Mouse (Mus musculus) brain, adult 2 months (tissue): Measurements from ENCODE around the gene Gnb3.
A peak's percentile ranks its signal among the peaks of the same experiment; 100 is the strongest.

Experiments used
- DNase-seq: peaks from one replicate; pipeline ENCODE4 v3.0.0; 2011; ENCODE audit warnings: low read depth, low spot score

Gene Gnb3

DNA sequence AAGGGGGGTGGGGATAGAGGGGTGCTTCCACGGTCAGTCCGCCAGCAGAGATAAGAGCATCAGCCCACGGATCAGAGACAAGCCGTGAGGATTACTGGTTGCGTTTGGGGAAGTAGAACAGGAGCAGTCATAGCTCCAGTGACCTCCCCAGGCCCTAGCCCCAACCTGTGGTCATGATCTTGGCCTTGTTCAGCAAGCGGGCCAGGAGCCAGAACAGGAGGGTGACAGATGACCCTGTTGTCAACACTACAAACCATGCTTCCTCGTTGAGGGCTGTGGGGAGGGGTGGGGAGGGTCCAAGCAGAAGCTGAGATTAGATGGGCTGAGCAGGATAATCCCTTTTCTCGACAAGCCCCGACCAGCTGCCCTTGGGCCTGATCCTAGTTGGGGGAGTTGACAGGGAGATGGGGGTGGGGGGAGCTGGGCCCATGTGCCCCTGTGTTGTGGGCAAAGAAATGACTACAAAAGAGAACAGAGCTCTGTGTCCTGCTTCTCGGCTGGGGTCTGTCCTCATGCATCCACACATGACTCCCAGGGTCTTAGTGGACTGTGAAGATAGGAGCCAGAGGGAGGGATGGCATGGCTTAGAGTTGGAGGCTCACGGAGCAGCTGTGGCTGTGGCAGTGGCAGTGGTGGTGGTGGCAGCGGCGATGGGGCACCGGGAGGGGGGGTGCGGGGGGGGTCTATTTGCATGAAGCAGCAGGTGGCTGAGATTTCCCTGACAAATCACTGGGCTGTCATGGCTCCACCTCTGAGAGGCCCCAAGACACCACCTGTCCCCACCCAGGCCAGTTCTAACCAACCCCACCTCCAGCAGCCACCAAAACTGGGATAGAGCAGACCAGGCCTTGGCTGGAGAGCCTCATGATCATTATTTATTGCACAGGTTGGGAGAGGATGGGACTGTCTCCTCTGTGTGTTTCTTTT is at the start of gene Gnb3:
TSS of gene Gnb3 (minus strand) at position 35 of the 927 bp plus-strand sequence.
- DNase-seq, result no peak

DNA sequence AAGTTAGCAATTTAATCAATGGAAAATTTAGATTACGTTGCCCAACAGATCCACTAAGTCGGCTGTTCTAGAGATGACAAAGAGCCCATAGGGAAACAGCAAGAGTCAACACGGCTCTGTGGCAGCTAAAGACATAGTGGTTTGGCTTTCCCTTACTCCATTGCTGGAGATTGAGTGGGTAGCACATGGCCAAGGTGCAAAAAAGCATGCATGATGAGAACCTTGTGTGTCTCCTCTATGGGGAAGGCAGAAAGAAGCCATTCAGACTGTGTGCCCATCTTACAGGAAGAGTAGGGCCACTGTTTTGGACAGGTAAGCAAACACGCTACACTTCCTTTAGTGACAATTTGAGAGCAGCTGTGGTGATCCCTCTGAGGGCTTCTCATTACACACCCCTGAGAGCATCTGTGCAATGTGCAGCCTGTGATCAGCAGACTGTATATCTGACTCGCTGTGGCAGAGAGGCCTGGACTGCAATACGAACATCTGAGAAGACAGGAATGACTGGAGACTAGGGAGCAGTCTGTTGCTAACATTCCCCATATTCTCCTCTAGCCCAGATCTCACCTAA is 48.6 kb upstream of the Gnb3 start:
- DNase-seq, result no peak

DNA sequence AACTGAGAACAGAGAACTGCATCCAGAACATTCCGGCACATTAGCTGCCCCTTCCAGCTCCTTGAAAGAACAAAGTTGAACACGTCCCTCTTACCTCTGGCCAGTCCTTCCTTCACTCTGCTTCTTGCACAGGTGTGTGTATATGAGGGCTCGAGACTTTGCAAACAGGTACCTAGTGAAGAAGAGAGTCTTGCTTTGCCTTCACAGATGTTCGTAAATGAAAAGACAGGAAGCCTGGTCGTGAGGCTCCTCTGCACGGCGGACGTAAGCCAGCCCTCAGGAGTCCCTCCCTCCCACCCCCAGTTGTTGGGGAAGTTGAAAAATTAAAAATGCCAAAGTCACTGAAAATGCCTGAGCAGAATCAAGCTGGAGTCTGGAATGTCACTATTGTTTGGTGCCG is 47.9 kb upstream of the Gnb3 start, which contains the start of gene Cd4:
TSS of gene Cd4 (minus strand) at position 236 of the 400 bp plus-strand sequence.
- DNase-seq, result no peak

DNA sequence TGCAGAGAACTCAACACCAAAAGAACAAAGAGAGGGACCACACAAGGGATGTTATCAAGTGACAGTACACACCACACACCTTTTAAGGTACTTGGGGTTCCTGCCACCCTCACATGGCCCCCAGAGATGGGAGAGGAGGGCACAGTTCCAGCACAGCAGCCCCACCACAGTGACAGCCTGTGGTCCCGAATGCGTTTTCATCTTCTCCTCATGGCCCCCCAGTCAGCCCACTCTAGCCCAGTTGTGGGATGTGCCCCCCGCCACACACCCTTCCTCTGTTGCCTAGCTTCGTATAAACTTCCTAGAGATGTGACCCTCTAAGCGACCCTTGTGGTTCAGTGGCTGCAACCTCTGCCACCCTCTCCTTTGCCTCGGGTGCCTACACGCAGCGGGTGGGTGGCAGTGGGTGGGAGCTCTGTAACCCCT is 45.9 kb upstream of the Gnb3 start:
- no peak for DNase-seq

DNA sequence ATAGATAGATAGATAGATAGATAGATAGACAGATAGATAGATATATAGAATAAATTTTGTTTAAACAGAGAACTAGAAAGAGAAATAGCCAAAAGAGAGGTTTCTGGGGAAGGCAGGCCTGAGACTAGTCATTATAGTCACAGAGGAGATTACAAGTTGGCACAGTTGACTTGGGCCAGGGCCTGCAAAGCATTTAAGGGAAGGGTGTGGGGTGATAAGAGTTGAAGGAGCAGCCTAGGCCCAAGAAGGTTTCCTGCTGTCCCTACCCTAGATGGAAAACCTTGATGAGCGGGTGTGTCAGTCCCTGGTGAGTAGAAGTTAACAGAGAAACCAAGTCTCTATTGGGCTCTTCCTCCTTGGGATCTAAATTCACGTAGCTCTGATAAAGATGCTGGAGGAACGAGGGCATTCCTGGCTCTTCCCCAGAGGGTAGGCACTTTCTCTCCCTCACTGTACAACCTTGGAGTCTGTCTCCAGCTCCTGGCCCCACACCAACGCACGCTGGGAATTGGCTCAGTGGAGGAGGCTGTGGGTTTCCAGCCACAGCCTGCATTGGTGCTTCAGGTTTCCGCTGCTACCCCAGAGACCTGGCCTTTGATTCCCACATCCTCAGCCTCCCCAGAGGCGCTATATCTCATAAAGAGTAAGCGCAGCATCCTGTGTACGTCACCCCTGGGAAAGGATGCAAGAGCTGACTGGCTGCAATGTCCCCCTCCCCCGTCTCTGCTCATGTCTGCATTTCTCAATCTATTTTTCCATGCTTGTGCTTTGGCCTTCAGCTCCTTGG is 44.8 kb upstream of the Gnb3 start:
- peak; percentile 76 for DNase-seq

DNA sequence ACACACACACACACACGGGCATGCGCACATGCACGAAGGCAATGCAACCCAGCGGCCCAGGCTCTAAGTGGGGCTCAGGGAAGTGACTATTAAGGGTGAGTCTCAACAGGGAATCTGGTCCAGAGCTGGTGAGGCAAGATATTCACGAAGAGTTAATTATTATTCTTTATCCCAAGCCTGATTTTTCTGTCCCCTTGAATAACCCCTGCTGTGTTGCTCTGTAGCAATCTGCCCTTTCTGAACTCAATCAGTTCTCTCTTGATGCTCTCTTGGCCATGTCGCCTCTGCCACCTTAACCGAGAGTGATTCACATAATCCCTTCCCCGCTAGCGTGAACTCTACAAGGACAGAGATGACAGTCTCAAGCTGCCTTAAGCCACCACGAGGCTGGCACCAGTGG is 43.3 kb upstream of the Gnb3 start:
- DNase-seq, result no peak

DNA sequence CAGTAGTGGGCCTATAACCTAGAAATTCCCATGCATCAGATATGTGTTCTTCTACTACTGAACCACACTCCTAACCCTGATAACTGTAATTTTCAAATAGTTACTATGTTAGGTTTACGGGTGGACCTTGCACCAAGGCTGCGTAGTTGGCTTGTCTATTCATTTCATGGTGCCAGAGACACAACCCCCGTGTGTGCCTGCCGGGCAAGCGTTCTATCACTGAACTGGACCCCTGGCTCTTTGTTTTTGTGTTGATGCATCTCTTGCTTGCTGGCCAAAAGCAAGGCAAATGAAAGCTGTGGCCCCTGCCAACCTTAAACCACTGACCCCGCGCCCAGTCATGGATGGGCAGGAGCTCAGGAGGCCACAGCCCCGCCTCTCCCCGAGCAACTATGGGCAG is 41.7 kb upstream of the Gnb3 start:
- DNase-seq, result no peak

DNA sequence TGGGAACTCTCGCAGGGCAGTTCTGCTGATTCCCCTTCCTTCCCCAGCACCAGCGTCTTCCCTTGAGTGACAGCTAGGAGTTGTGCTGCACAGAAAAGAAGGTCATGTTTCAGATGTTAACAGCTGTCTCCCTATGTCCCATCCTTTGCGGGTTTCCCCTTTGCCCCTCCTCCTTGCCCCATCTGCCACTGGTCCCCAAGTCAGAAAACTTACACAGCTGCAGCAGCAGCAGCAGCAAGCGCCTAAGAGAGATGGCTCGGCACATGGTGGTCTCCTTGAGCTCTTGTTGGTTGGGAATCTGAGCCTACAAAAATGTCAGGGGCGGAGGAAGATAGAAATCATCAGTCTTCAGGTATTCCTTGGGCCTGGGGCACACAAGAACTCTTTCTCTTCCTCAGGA is 39.3 kb upstream of the Gnb3 start:
- no peak for DNase-seq

DNA sequence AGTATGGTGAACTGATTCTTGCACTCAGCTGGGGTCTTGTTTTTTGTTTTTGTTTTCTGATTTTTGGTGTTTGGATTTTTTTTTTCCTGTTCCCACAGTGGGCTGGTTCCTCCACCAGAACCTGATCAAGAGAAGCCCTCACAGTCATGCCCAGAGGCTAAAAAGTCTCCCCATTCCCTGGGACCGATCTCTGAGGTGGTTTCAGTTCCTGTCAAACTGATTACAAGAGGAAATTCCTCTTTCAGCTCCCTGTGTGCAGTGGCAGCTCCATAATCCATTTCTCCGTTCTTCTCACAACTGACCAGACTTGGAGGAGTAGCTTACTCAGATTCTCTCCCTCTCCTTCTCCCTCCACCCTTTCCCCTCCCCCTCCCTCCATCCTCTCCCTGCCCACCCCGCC is 34.3 kb upstream of the Gnb3 start:
- DNase-seq, result no peak

DNA sequence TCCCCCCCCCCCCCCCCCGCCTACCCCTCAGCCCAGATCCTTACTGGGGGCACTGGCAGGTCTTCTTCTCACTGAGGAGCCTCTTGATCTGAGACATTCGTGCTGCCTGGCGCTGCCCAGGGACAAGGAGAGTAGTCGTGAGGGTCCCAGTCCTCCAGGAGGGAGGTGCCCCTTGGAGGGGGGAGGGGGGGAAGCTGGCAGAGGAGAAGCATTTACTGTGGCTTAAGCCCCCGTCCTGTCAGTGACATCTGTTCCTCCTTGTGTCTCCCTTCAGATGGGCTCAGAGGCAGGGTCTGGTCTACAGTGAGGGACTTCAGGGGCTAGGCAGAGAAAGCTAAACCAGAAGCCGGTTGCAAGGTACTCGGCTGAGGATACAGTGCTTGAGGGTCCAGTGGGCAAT is 26.5 kb upstream of the Gnb3 start:
- DNase-seq, result no peak

DNA sequence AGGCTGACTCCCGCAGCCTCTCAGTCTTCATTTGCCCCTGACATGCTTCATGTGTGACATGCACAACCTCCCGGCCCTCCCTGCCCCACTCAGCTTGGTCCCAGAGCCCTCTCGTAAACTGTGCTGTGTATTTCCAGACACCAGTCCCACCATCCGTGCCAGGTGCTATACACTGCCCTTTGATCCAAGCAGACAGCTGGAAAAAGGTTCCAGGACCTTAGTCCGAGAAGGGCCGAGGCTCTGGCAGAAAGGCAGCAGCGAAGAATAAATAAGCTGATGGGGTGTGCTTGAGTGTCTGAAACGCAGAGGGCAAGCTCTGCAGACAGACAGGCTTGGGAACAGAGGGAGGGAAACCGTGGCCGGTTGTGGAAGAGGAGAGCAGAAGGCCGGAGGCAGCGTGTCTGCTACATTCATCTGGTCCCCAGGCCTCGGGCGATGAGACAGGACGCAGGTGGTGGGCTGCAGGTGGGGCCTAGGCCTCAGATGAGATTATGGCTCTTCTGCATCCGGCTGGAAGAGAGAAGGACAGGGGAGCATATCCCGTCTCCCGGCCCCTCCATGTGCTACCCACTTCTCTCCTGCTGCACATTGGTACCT is 25.8 kb upstream of the Gnb3 start:
- no peak for DNase-seq

DNA sequence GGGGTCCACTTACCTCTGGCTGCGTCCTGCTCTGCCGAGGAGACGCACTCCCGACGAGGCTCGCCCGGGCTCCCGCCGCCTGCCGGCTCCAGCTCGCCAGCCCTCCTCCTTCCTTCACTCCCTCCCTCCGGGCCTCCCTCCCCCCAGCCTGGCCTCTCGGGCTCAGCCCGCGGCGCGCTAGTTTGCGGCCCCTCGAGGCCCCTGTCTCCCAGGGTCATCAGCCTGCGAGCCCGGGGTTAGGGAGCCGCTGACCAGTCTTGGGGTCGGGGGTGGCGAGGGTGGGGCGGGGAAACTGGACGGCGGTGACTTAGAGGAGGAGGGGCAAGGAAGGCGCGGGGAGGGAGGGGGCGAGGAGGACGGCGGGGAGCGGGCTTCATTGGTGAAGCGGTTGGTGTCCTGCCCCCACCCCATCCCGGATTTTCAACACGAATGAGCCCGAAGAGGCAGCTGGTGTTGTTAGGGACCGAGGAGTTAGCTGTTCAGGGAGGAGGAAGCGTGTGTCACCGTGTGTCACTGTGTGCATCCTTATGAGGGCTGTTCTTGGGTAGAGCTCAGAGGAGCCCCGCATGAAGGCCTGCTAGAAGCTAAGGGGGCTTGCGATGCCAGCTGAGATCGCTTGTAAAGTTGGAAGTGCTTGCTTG is 23.7 kb upstream of the Gnb3 start, which contains the start of gene Gpr162:
TSS of gene Gpr162 (minus strand) at position 326 of the 641 bp plus-strand sequence.
- peak; percentile 92 for DNase-seq

DNA sequence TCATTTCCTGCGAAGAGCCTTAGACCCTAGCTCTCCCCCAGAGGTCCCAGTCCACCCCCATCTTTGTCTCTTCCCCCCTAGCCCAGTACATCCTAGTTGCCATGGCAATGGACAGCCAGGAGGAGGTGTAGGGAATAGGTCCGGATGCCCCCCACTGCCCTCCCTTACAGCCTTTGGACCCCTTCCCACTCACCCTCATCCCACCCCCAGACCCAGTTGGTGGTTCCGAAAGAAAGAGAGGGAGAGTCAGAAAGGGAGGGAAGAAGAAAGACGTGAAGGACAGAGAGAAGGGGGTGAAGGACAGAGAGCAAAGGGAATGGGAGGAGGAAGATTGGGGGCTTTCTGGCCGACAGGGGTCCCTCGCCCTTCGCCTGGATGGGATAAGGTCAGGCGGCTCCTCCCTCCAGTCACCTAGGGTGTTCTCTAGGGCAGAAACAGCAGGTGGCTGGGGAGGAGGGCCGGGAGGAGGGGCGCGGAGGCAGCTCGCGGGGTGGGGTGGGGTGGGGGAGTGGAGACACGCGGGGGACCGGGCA is 23.1 kb upstream of the Gnb3 start:
- DNase-seq, result peak; percentile 59

DNA sequence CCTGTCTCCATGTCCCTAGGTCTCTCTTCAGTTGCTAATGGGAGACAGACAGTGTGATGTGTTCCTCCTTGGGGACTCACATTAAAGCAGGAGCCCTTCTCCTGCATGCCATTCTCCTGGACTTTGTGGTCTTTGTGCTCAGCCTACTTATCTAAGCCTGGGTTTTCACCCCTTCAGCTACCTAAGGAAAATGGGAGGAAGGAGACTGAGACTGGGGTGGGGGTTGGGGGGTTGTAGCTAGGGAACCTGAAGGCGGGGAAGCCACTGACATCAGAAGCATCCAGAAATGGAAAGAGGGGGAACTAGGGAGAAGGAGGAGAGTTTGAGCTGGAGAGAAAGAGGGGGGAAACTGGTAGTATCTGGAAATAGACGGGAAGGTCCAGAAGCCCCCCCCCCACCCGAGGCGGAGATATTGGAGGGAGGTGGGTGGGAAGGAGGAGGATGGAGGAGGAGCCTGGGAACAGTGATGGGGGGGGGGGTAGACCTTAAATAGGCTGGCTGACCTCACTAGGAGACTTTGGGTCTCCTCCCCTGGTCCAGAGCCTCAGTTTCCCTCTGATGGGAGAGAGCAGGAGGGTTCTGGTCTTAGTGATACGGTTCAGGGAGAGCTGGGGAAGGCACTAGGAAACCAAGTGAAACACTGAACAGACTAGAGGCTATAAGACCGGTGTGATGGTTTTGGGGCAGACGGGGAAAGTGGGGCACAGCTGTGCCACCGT is 22.5 kb upstream of the Gnb3 start:
- peak; percentile 81 for DNase-seq

DNA sequence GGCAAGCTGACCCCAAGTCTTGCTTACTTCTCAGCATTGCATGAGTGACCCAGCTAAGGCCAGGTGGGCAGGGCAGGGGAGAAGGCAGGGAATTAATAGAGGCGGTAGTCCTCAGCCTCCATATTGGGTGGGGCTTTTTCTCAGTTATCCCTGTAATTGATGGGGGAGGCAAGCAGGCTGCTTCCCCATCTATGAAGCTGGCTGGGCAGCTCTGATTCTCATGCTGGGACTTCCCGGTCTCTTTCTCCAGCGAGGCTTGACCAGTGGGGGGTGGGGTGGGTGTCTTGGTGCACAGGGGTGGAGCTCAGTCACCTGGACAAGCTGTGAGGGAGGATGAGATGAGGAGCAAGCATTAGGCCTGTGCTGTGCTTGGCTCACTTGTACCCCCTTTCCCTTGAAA is 21.7 kb upstream of the Gnb3 start:
- no peak for DNase-seq

DNA sequence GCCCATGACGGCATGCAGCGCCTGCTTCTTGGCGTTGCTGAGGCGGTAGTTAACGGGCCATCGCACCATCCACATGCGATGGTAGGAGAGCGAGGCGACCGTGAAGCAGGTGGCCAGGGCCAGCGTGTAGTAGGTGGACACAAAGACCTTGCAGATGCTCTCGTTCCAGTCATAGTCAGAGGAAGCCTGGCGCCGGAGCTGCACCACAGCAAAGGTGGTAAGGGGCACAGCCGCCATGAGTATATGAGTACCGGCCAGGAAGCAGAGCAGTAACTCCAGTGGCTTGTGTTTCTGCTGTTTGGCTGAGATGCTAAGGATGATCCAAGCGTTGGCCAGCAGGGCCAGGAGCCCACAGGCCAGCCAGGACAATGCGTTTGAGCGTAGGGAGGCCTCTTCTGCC is 21.2 kb upstream of the Gnb3 start:
- DNase-seq, result no peak

DNA sequence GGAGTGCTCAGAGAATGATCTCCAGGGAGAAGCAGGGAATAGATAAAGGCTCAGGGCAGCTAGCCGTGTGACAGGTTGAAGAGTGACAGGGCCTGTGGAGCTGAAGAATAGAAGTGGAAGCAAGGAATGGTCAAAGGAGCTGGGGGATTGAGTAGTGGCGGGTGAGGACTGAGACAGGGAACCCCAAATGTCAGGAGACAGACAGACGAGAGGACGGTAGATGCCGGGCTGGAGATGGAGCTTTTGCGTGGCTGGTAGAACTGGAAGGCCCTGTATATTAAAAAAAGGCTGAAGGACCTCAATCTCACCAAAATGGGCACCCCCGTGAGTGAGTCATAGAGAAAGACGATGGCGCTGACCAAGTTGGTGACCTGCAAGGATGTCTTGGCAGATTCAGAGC is 20.4 kb upstream of the Gnb3 start:
- no peak for DNase-seq

DNA sequence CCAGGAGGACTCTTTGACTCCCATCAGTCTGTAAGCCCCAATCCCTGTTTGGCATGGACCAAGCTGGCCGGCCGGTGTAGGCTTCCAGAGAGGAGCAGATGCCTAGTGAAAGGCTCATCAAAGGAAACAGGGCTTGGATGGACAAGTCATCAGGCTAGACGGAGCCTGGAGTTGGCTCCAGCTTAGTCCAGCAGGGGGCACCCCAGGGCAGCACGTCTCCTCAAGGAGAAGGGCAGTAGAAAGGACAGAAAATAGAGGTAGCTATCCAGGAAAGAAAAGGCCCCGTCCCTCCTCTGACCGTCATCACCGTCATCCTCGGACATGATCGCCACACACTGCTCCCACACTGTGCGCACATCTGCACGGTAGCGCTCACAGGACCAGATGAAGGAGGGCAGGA is 19.6 kb upstream of the Gnb3 start:
- peak; percentile 93 for DNase-seq

DNA sequence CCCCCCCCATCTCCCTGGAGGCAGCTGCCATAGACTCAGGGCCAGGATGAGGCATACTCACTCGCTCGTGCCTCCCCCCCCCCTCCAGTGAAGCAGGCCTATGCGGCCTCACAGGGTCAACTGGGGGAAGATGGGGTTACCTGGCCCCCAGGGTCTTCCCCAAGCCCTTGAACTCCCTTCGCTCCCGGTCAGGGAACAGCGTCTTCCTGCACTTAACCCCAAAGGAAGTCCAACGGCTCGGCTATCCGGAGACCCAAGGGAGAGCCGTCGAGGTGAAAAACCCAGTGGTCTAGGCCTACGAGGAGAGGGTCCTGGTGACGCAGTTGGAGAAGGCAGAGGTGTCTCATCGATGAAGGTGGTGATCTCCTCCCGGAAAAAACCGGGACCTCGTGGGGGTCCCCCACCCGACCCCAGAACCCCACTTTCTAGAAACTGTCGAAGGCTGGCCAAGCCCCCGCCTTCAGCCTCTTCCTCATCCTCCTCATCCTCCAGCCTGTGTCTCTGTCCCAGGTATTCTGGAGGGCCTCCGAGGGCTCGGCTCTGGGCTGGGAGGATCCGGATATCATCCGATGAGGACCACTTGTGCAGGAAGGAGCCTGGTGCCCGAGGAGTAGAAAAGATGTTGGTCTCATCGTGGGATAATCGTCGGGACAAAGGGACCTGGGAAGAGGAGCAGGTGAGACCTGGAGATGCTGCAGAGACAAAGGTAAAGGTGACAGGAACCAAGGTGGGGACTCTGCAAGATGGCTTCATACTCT is 18.7 kb upstream of the Gnb3 start:
- DNase-seq, result no peak
